Mouse (Mus musculus): ENCODE data around the gene Spesp1.

Gene Spesp1

DNA sequence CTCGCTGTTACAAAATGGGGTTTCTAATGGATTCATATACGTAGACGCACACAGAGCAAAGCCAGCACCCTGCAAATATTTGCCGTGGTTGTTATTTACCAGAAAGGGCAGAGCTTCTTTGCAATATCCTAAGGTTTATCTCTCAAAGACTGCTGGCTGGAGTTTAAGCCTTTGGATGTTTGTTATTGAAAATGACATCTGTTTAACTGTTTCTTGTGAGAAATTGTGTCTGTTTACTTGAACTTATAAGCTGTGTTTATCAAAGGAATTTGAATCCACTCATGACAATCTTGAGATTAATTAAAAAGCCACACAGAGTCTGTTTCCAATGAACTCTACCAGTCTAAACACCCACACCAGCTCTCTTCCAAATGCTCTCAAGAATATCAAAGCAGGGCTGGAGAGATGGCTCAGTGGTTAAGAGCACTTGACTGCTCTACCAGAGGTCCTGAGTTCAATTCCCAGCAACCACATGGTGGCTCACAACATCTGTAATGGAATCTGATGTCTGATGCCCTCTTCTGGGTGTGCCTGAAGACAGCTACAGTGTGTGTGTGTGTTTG lies 35.5 kb downstream of the Spesp1 start:
- DNase-seq (ENCODE audit: low spot score in 2 of 2), result no peak

DNA sequence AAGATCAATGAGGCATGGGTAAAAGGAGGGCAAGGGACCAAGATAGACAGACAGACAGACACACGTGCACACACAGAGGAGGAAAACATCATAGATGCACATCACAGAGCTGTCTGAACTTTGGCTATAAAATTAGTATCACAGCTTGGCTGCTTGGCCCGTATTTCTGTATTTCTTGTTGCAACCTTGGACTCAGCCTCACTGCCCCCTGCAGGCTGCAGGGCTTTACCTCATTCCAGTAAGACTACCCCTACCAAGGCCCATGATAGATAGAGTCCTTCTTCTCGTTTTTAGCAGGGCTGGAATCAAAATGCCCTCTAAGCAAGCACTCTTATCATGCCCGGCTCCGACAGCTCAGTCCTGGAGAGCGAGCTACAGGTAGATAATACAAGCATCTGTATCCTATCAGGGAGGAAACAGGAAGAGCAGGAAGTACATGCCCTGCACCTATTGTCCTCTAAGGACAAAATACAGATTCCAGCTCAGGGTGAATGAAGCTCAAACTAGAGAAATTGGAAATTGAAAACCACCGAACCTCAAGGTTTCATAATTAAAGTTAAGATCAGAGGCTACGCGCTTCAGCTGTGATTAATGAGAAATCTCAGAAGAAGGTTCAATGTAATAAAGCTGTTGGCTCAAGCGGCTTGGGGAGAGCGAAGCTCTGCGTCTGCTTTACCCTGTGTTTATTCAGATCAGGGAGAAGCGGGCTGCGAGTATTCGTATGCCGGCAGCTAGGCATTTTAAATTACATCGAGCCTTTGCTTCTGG lies 36.2 kb downstream of the Spesp1 start:
- no peak for DNase-seq (ENCODE audit: low spot score in 2 of 2)

DNA sequence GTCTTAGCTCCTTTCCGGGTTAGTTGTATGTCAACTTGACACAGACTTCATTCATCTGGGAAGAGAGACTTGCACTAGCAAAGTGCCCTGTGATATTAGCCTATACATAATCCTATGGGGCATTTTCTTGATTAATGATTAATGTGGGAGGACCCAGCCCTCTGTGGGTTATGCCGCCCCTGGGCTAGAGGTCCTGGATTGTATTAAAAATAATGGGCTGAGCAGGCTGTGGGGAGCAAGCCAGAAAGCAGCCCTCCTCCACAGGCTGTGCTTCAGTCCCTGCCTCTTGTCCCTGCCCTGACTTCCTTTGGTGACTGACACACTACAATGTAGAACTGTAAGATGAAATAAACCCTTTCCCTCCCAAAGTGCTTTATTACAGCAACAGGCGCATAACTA lies 37.4 kb downstream of the Spesp1 start:
- no peak for DNase-seq (ENCODE audit: low spot score in 2 of 2)

DNA sequence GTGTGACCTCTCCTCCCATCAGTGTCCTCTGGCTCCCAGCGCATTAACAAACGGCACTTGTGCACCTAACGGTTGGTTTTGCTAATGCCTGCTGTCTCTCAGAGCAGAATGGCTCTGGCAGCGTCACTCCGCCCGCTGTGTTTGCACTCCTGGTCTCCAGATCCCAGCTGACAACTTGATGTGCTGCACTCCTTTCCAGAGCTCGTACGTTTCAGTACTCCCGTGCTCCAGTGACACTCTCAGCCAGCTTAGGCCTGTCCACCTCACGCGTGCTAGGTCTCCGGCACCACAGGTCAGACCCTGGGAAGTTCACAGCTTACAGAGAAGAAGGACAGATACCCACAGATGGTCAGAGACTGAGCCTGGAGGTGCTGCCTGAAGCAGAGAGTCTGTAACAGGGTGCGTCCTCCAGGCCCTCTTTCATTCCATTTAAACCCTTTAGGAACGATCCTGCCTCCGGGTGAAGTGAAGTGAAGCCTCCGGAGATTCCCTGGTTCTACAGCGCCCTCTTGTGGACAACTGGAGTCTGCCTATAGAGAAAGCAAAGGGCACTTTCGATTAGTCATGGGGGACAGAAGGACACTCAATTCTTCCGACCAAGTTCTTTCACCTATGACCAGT lies 37.9 kb downstream of the Spesp1 start:
- peak; percentile 34 to 46 for DNase-seq (ENCODE audit: low spot score in 2 of 2)

DNA sequence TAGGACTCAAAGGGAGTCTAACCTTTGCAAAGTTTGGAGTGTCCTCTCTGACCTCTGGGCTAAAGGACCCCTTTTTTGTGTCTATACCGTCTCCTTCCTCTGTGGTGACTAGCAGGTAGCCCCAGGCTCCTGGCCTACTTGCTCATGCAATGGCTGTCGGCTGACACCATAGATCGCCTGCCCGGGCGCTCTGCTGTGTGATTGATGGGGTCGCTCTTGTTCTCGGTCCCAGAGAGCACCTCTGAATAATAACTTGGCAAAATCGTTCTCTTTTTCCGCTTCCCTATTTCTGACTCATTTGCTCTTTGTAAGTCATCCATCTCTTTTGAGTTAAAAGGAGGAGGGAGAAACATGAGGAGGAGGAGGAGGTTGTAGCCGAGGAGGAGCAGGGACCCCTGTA lies 42.0 kb downstream of the Spesp1 start:
- no peak for DNase-seq (ENCODE audit: low spot score in 2 of 2)

DNA sequence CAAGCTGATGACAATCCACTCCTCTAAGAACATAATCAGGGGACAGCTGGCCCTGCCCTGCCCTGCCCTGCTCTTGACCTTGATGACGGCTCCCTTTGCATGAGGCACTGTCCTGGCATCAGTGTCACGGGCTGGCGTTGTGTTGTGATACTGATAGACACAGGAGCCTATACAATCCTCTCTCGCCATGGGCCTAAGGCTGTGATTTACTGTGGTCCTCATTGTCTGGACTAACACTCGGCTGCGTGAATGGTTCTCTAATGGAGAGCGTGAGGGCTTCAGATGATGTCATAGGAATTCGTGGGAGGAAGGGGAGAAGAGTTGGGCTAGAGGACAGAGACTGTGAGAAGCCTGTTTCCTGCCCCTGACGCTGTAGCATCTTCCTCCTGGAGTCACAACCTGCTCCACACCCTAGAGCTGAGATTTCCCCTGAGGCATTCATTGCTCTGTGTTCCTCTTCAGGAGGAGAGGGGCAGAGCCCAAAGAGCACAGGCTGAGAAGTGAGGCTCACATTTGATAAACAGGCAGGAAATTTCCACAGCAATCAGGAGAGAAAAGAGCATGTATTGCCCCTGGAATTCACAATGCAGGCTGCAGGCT lies 44.5 kb downstream of the Spesp1 start:
- no peak for DNase-seq (ENCODE audit: low spot score in 2 of 2)

DNA sequence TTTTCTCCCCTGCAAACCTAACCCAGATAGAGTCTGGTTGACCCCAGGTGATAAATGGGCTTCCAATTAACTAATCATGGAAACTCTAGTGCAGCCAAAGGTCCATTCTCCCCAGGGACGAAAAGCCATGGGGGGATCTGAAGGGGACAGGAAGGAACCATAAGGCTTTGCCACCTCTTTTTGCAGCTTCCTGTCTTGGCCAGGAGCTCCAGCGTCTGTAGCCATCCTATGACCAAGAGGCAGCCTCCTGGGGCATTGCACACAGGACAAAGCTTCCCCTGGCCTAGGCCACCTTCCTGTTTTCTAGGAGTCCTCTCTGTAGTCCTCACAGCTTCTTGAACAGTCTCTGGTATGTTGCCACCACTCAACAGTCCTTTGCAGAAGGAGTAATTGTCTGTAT lies 46.5 kb downstream of the Spesp1 start:
- no peak for DNase-seq (ENCODE audit: low spot score in 2 of 2)

DNA sequence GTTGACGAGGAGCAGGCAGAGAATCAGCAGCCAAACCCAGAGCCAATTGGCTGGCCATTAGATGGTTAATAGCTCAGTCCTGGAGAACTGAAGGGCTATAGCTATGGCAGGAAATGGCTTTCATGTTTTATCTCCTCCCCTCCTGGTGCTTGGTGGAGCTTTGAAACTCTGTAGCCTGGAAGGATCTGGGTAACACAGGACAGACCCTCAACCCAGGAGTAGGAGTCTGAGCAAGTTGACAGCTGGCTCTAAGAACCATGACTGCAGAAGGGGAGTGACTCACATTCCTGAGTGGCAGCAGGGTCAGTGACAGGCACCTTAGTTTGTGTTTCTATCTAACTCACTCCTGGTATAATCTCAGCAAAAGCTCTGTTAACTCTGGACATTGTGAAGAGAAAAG lies 49.4 kb downstream of the Spesp1 start:
- DNase-seq (ENCODE audit: low spot score in 2 of 2), result no peak

DNA sequence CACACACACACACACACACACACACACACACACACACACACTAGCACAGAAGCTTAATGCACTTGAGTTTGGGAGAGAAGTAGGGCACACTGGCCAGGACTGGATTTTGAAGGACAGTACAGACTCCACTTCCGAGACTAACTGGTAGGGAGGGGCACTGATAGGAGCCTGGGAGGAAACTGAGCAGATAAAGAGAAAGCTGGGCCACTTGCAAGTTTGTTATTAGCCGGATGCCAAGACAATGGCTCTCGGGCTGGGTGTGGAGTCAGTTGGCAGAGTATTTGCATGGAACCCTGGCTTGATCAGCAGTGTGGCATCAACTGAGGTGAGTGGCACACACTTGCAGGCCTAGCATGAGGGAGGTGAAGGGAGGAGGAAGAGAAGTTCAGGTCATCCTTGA lies 51.0 kb downstream of the Spesp1 start:
- no peak for DNase-seq (ENCODE audit: low spot score in 2 of 2)

DNA sequence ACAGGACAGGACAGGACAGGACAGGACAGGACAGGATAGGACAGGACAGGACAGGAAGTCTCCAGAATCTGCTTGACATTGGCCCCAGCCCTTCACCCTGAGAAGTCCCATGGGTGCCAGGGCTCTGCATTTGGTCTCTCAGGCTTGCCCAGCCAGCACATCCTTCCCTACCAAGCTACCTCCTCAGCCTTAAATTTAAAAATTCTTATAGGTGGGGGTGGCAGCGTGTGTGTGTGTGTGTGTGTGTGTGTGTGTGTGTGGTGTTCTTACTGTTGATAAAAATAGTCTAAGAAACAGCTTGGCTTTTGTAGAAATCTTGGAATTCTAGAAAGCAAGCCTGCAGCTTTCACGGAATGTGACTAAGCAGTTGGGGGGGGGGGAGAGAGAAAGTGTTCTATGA lies 52.0 kb downstream of the Spesp1 start:
- DNase-seq (ENCODE audit: low spot score in 2 of 2), result no peak

DNA sequence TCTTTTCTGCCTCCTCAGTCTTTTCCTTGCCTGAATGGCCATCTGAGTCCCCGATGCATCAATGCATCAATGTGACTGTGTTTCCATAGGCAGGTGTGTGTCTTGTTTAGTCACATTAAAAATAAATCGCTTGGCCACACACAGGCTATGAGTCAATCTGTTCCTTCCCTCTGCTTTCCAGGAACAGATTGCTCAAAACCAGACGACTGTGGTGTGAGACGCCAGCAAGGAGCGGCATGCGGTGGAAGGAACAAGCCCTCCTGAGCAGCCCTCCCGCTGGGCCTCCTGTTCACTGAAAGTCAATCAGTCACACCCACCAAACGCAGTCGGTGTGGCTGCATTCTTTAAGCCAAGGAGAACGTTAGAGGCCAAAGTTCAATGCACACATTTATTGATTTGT lies 59.5 kb downstream of the Spesp1 start:
- DNase-seq (ENCODE audit: low spot score in 2 of 2), result no peak

DNA sequence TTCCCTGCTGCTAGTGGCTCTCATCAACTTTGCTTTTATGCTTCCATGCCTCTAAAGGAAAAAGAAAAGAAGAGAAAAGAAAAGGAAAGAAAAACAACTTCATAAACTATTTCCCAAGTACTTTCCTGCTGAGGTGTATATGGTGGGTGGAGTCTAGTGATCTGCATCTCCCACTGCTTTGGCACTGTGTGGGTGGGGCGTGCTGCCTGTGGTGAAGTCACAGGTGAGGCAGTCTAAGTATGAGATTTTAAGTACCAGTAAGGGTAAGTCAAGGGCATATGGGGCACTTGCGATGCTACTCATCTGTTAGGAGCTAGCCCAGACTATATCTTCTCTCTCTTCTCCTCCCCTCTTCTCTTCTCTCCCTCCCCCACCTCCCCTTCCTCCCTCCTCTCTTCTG lies 60.0 kb downstream of the Spesp1 start:
- DNase-seq (ENCODE audit: low spot score in 2 of 2), result no peak

All from urinary bladder, adult 18-20 months (tissue).